ENCODE assay signal across 25 mouse cellular contexts in genomic region chr7:105769959-105770358, GRCm38 (mm10). TPM values are rescaled to one million over a fixed set of nuclear protein-coding genes. Genes with fewer than 3 reads are reported as not detected.
DNase-seq lines count a peak whose midpoint lies in the region; ATAC-seq and TF ChIP-seq lines count a peak whose summit lies in the region.
"Had no signal": no experiment of that assay in that cellular context is flagged by ENCODE, and none has a peak within 500 bp of the region (broad histone marks: within the 10 kb centered on the region; RNA-seq: fewer than 3 reads in every experiment).

No protein-coding gene starts in this region.

- intact Hi-C loops in gastrocnemius, adult 2 months (cut with DNase I) = no loop called here
- intact Hi-C loops in heart, postnatal 25 days (cut with DNase I) = no loop called here

- H3K27me3 ChIP-seq in heart, embryonic 11.5 days (ENCODE audit: control insufficient read depth, insufficient read depth, low read length) = no peaks in the 10 kb centered on the region
- no peaks in the 10 kb centered on the region for H3K27me3 ChIP-seq in limb, embryonic 15.5 days
- H3K27me3 ChIP-seq in limb, embryonic 10.5 days (ENCODE audit: low read depth, poor library complexity, severe bottlenecking) = 0 out of 2 replicates have a peak, but pooled peaks cover 5% of the 10 kb centered on the region
- H3K27me3 ChIP-seq: CH12.LX; heart, embryonic 15.5 days; limb, embryonic 13.5 days; neural tube, embryonic 15.5 days had no signal

- TF ChIP-seq CTCF in gastrocnemius, adult 2 months (IDR thresholded peaks at IDR 0.05) = no peak

- no peak for ATAC-seq in heart, embryonic 11.5 days (replicated peaks; ENCODE audit: insufficient number of reproducible peaks, low FRiP score, low TSS enrichment)
- no peak for ATAC-seq in limb, embryonic 15.5 days (ENCODE audit: insufficient number of reproducible peaks, low FRiP score, low TSS enrichment, low read depth)
- ATAC-seq: forebrain, embryonic 14.5 days; inflammation-experienced regulatory T-cells, adult 6 months; lung, postnatal 0 days had no signal

- H3K9ac ChIP-seq in heart, embryonic 11.5 days (ENCODE audit: low read depth, low read length) = no peak overlapping the region
- no peak overlapping the region for H3K9ac ChIP-seq in limb, embryonic 15.5 days
- H3K9ac ChIP-seq: heart, embryonic 15.5 days; hindbrain, embryonic 13.5 days; limb, embryonic 13.5 days; neural tube, embryonic 15.5 days had no signal

- no peak overlapping the region for H3K4me3 ChIP-seq in heart, embryonic 11.5 days (ENCODE audit: low read depth, low read length)
- no peak overlapping the region for H3K4me3 ChIP-seq in limb, embryonic 15.5 days
- H3K4me3 ChIP-seq in limb, embryonic 10.5 days = no peak overlapping the region
- no peak overlapping the region for H3K4me3 ChIP-seq in gastrocnemius, adult 2 months
- H3K4me3 ChIP-seq: heart, embryonic 15.5 days; hindbrain, embryonic 13.5 days; limb, embryonic 13.5 days; neural tube, embryonic 15.5 days had no signal

- H3K9me3 ChIP-seq in heart, embryonic 11.5 days (replicated peaks; ENCODE audit: control insufficient read depth, low read length) = no peaks in the 10 kb centered on the region
- no peaks in the 10 kb centered on the region for H3K9me3 ChIP-seq in limb, embryonic 15.5 days
- H3K9me3 ChIP-seq in limb, embryonic 10.5 days (replicated peaks) = no peaks in the 10 kb centered on the region
- H3K9me3 ChIP-seq: G1E; heart, embryonic 15.5 days; hindbrain, embryonic 13.5 days; limb, embryonic 13.5 days; neural tube, embryonic 15.5 days had no signal

- peaks cover 6% of the 10 kb centered on the region for H3K4me1 ChIP-seq in heart, embryonic 11.5 days (ENCODE audit: control insufficient read depth, insufficient read depth, low read length)
- peaks cover 27% of the 10 kb centered on the region for H3K4me1 ChIP-seq in limb, embryonic 15.5 days
- peaks cover 23% of the 10 kb centered on the region for H3K4me1 ChIP-seq in limb, embryonic 10.5 days

- no peak overlapping the region for H3K27ac ChIP-seq in heart, embryonic 11.5 days (ENCODE audit: low read depth, low read length)
- 0 out of 2 replicates have a peak overlapping the region, but pooled peaks have one; percentile 47 for H3K27ac ChIP-seq in limb, embryonic 15.5 days
- H3K27ac ChIP-seq in limb, embryonic 10.5 days = no peak overlapping the region
- H3K27ac ChIP-seq in gastrocnemius, adult 2 months = peak overlapping the region; percentile 46
- H3K27ac ChIP-seq: heart, embryonic 15.5 days; hindbrain, embryonic 13.5 days; limb, embryonic 13.5 days; neural tube, embryonic 15.5 days had no signal

- peaks cover 17% of the 10 kb centered on the region for H3K36me3 ChIP-seq in heart, embryonic 11.5 days (ENCODE audit: control insufficient read depth, insufficient read depth, low read length)
- peaks cover 58% of the 10 kb centered on the region for H3K36me3 ChIP-seq in limb, embryonic 15.5 days
- H3K36me3 ChIP-seq in limb, embryonic 10.5 days = peaks cover 92% of the 10 kb centered on the region
- H3K36me3 ChIP-seq: G1E; heart, embryonic 15.5 days had no signal

- DNase-seq in heart, adult 18-20 months = peak; percentile 55 to 70
- no peak for DNase-seq in limb, embryonic 10.5 days (ENCODE audit: low spot score)
- DNase-seq in gastrocnemius, adult 2 months = peak; percentile 64
- DNase-seq in heart, postnatal 25 days (ENCODE audit: low spot score) = peak; percentile 46
- no peak for DNase-seq in layer of hippocampus, postnatal 25 days (ENCODE audit: extremely low spot score in 1 of 2, low spot score in 1 of 2)
- DNase-seq: adrenal gland, postnatal 10 days; B cell, adult 2 months; cerebellum, adult 9-10 months; kidney, adult 8-10 months; kidney, postnatal 10 days; layer of hippocampus, postnatal 36 days; thymus, adult 18-20 months; thymus, postnatal 36 days had no signal

- WGBS in heart, embryonic 11.5 days (ENCODE audit: insufficient replicate concordance) = 85% methylated on average over 3 of the region's 3 CpGs
- WGBS in limb, embryonic 15.5 days = 76% methylated on average over 3 of the region's 3 CpGs
- WGBS in limb, embryonic 10.5 days = 98% methylated on average over 3 of the region's 3 CpGs

- H3K4me2 ChIP-seq in heart, embryonic 11.5 days = no peak overlapping the region
- H3K4me2 ChIP-seq in limb, embryonic 15.5 days = no peak overlapping the region
- H3K4me2 ChIP-seq: heart, embryonic 15.5 days; hindbrain, embryonic 13.5 days; limb, embryonic 13.5 days; midbrain, embryonic 11.5 days; neural tube, embryonic 15.5 days had no signal

RNA-seq across cellular contexts. Expression of gene Dchs1, which starts 17.5 kb away (rescaled TPM):
- total RNA-seq in heart, adult 18-20 months (2021) = 1 to 10 TPM; 6.0 to 7.3 TPM
- 7.6 TPM in 2 replicates for polyA plus RNA-seq in heart, embryonic 11.5 days (2014; fragmentation: Nextera tagmentation; extraction: Ambion mirVana)
- polyA plus RNA-seq in limb, embryonic 15.5 days (2015; fragmentation: Nextera tagmentation; extraction: Ambion mirVana) = 13.3 and 16.2 TPM in 2 replicates
- 17.3 and 21.2 TPM in 2 replicates for polyA plus RNA-seq in limb, embryonic 10.5 days (2016; fragmentation: Nextera tagmentation; extraction: Ambion mirVana)
- 1 to 10 TPM; 2.1 to 5.0 TPM for total RNA-seq in gastrocnemius, adult 2 months (2021)
- total RNA-seq in heart, postnatal 25 days (2021) = 10 to 100 TPM in 1 of 2 experiments, 1 to 10 TPM in 1; 9.1 to 10.6 TPM
- total RNA-seq in layer of hippocampus, postnatal 25 days (2021) = 10 to 100 TPM; 15.9 to 18.3 TPM
- polyA plus RNA-seq: G1E had no signal

RNA-seq across cellular contexts. Expression of gene Tpp1, which starts 17.9 kb away (rescaled TPM):
- 10 to 100 TPM; 39.1 to 52.2 TPM for total RNA-seq in heart, adult 18-20 months (2021)
- polyA plus RNA-seq in heart, embryonic 11.5 days (2014; fragmentation: Nextera tagmentation; extraction: Ambion mirVana) = 85.8 and 95.7 TPM in 2 replicates
- 74.3 and 75.9 TPM in 2 replicates for polyA plus RNA-seq in limb, embryonic 15.5 days (2015; fragmentation: Nextera tagmentation; extraction: Ambion mirVana)
- 39.8 and 40.5 TPM in 2 replicates for polyA plus RNA-seq in limb, embryonic 10.5 days (2016; fragmentation: Nextera tagmentation; extraction: Ambion mirVana)
- 10 to 100 TPM; 42.3 to 45.8 TPM for total RNA-seq in gastrocnemius, adult 2 months (2021)
- total RNA-seq in heart, postnatal 25 days (2021) = 10 to 100 TPM; 37.4 to 40.7 TPM
- total RNA-seq in layer of hippocampus, postnatal 25 days (2021) = 10 to 100 TPM; 61.4 to 61.8 TPM

RNA-seq across cellular contexts. Expression of gene Taf10, which starts 25.8 kb away (rescaled TPM):
- total RNA-seq in heart, adult 18-20 months (2021) = 100 to 1,000 TPM in 1 of 2 experiments, 10 to 100 TPM in 1; 94.8 to 120 TPM
- polyA plus RNA-seq in heart, embryonic 11.5 days (2014; fragmentation: Nextera tagmentation; extraction: Ambion mirVana) = 152 and 161 TPM in 2 replicates
- polyA plus RNA-seq in limb, embryonic 15.5 days (2015; fragmentation: Nextera tagmentation; extraction: Ambion mirVana) = 80.1 and 104 TPM in 2 replicates
- polyA plus RNA-seq in limb, embryonic 10.5 days (2016; fragmentation: Nextera tagmentation; extraction: Ambion mirVana) = 165 and 180 TPM in 2 replicates
- total RNA-seq in gastrocnemius, adult 2 months (2021) = 100 to 1,000 TPM in 1 of 2 experiments, 10 to 100 TPM in 1; 78.6 to 100 TPM
- total RNA-seq in heart, postnatal 25 days (2021) = 10 to 100 TPM; 90.1 to 90.3 TPM
- 100 to 1,000 TPM; 122 to 128 TPM for total RNA-seq in layer of hippocampus, postnatal 25 days (2021)

RNA-seq across cellular contexts. Expression of gene Rrp8, which starts 32.8 kb away (rescaled TPM):
- 10 to 100 TPM in 1 of 2 experiments, 1 to 10 TPM in 1; 9.6 to 14.5 TPM for total RNA-seq in heart, adult 18-20 months (2021)
- polyA plus RNA-seq in heart, embryonic 11.5 days (2014; fragmentation: Nextera tagmentation; extraction: Ambion mirVana) = 29.2 and 32.0 TPM in 2 replicates
- 36.4 and 41.8 TPM in 2 replicates for polyA plus RNA-seq in limb, embryonic 15.5 days (2015; fragmentation: Nextera tagmentation; extraction: Ambion mirVana)
- polyA plus RNA-seq in limb, embryonic 10.5 days (2016; fragmentation: Nextera tagmentation; extraction: Ambion mirVana) = 44.1 and 54.1 TPM in 2 replicates
- 10 to 100 TPM; 12.2 to 12.3 TPM for total RNA-seq in gastrocnemius, adult 2 months (2021)
- total RNA-seq in heart, postnatal 25 days (2021) = 1 to 10 TPM; 9.5 TPM
- total RNA-seq in layer of hippocampus, postnatal 25 days (2021) = 10 to 100 TPM in 1 of 2 experiments, 1 to 10 TPM in 1; 9.2 to 10.7 TPM

RNA-seq across cellular contexts. Expression of gene Ilk, which starts 33.6 kb away (rescaled TPM):
- total RNA-seq in heart, adult 18-20 months (2021) = 10 to 100 TPM; 75.0 to 75.7 TPM
- polyA plus RNA-seq in heart, embryonic 11.5 days (2014; fragmentation: Nextera tagmentation; extraction: Ambion mirVana) = 411 and 451 TPM in 2 replicates
- 327 and 418 TPM in 2 replicates for polyA plus RNA-seq in limb, embryonic 15.5 days (2015; fragmentation: Nextera tagmentation; extraction: Ambion mirVana)
- 195 and 200 TPM in 2 replicates for polyA plus RNA-seq in limb, embryonic 10.5 days (2016; fragmentation: Nextera tagmentation; extraction: Ambion mirVana)
- 10 to 100 TPM; 41.8 to 49.1 TPM for total RNA-seq in gastrocnemius, adult 2 months (2021)
- total RNA-seq in heart, postnatal 25 days (2021) = 100 to 1,000 TPM in 1 of 2 experiments, 10 to 100 TPM in 1; 94.4 to 104 TPM
- 10 to 100 TPM; 79.7 to 88.1 TPM for total RNA-seq in layer of hippocampus, postnatal 25 days (2021)

Comparison
In these comparisons a context has a peak if more than half of its experiments do, and no peak if none do; other contexts are left out.
1. H3K27ac ChIP-seq: peak in limb, embryonic 15.5 days (single experiment) and gastrocnemius, adult 2 months (single experiment); none in heart, embryonic 11.5 days (single experiment) and limb, embryonic 10.5 days (single experiment).
2. DNase-seq: peak in heart, adult 18-20 months (2 of 2), gastrocnemius, adult 2 months (single experiment) and heart, postnatal 25 days (single experiment); none in limb, embryonic 10.5 days (single experiment) and layer of hippocampus, postnatal 25 days (0 of 2).